Mouse (Mus musculus): Measurements from ENCODE around the gene Kcnk7.

The Kcnk7 gene

GRCm38 (mm10) chr19:5724549-5724941 lies 20.4 kb downstream of the Kcnk7 start:
- in situ Hi-C loops (cut with MboI, MseI): no loop called here

- in situ Hi-C loops (cut with MboI, MseI): no loop called here
Observed at GRCm38 (mm10) chr19:5725029-5725707, 21.0 kb downstream of the Kcnk7 start.

GRCm38 (mm10) chr19:5725767-5726515 lies 21.8 kb downstream of the Kcnk7 start, which contains the start of gene Ehbp1l1:
Gene Ehbp1l1, minus strand, starts transcription at chr19:5726317.
- in situ Hi-C loops (cut with MboI, MseI): no loop called here

GRCm38 (mm10) chr19:5726961-5727578 lies 22.9 kb downstream of the Kcnk7 start:
- in situ Hi-C loops (cut with MboI, MseI): no loop called here

GRCm38 (mm10) chr19:5727701-5728100 lies 23.5 kb downstream of the Kcnk7 start:
- in situ Hi-C loops (cut with MboI, MseI): no loop called here

- in situ Hi-C loops (cut with MboI, MseI): no loop called here
Observed at GRCm38 (mm10) chr19:5728631-5729443, 24.7 kb downstream of the Kcnk7 start.

GRCm38 (mm10) chr19:5729444-5729815 lies 25.3 kb downstream of the Kcnk7 start, which contains the start of gene Fam89b:
Gene Fam89b, minus strand, starts transcription at chr19:5729653.
- in situ Hi-C loops (cut with MboI, MseI): no loop called here

- in situ Hi-C loops (cut with MboI, MseI): loop anchor here in 1 of 2 experiments (10.0 kb wide), 1 partner anchor 1324 kb away; the partner anchor contains the start of gene Macrod1
Observed at GRCm38 (mm10) chr19:5730314-5731186, 26.4 kb downstream of the Kcnk7 start.

- in situ Hi-C loops (cut with MboI, MseI): loop anchor here in 1 of 2 experiments (10.0 kb wide), 1 partner anchor 1323 kb away; the partner anchor contains the start of gene Macrod1
Observed at GRCm38 (mm10) chr19:5731264-5731978, 27.3 kb downstream of the Kcnk7 start.

- in situ Hi-C loops (cut with MboI, MseI): loop anchor here in 1 of 2 experiments (10.0 kb wide), 1 partner anchor 1320 kb away; the partner anchor contains the start of gene Macrod1
Observed at GRCm38 (mm10) chr19:5734325-5734724, 30.2 kb downstream of the Kcnk7 start.

GRCm38 (mm10) chr19:5739446-5739845 lies 35.3 kb downstream of the Kcnk7 start:
- in situ Hi-C loops (cut with MboI, MseI): loop anchor here in 1 of 2 experiments (10.0 kb wide), 1 partner anchor 1315 kb away; the partner anchor contains the start of gene Macrod1

- in situ Hi-C loops (cut with MboI, MseI): no loop called here
Observed at GRCm38 (mm10) chr19:5740320-5741317, 36.5 kb downstream of the Kcnk7 start, which contains the start of gene Ltbp3. Gene Ltbp3, plus strand, starts transcription at chr19:5740904.

GRCm38 (mm10) chr19:5741641-5742240 lies 37.6 kb downstream of the Kcnk7 start:
- in situ Hi-C loops (cut with MboI, MseI): no loop called here

GRCm38 (mm10) chr19:5742241-5742641 lies 38.1 kb downstream of the Kcnk7 start:
- in situ Hi-C loops (cut with MboI, MseI): no loop called here

- in situ Hi-C loops (cut with MboI, MseI): no loop called here
Observed at GRCm38 (mm10) chr19:5743576-5743975, 39.4 kb downstream of the Kcnk7 start.

GRCm38 (mm10) chr19:5745756-5746710 lies 41.9 kb downstream of the Kcnk7 start:
- in situ Hi-C loops (cut with MboI, MseI): loop anchor here in 1 of 2 experiments (5.0 kb wide), 1 partner anchor 36 kb away; no protein-coding TSS in a partner anchor

All from T-helper 17 cell (primary cell).